Comparison of ENCODE assay signal across 8 mouse cellular contexts in the genomic region with DNA sequence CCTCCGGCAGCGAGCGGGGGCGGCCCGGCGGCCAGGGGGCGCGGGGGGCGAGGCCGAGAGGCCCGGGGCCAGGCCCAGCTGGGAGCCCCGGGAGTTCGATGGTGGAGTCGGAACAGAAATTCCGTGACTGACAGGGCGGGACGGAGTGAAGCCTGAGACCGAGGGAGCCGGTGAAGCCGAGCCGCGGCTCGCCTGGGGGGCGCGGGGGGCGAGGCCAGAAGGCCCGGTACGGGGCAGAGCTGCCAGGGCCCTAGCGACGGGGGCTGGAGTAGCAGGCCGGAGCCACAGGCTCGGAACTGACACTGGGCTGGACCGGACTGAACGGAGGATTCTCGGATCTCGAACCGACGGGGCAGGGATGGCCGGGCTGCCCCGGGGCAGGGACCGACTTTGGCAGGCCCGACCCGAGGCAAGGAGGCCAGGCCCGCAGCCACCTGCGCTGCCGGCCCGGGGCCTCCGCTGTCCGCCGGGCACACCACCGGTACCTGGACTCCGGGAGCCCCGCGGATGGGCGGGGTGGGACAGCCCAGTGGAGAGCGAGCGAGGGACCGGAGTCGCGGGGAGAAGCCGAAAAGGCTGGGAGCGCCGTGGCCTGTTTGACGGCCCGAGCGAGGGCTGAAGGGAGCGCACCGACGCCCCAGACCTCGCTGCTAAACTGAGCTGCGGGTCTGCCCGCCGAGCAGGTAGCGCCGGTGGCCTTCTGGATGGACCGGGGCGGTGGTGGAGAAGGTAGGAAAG. TPM values are rescaled to one million over a fixed set of nuclear protein-coding genes. Genes with fewer than 3 reads are reported as not detected.
A peak's percentile ranks its signal among the peaks of the same experiment; 100 is the strongest.
DNase-seq lines count a peak whose midpoint lies in the region; ATAC-seq and TF ChIP-seq lines count a peak whose summit lies in the region.

No protein-coding gene starts in this region.

- WGBS in embryonic facial prominence, embryonic 13.5 days: under 1% methylated on average over 76 of the region's 77 CpGs
- WGBS in heart, embryonic 11.5 days (ENCODE audit: insufficient replicate concordance): 0% methylated on average over 66 of the region's 77 CpGs
- under 1% methylated on average over 75 of the region's 77 CpGs for WGBS in kidney, embryonic 16.5 days
- under 1% methylated on average over 76 of the region's 77 CpGs for WGBS in liver, embryonic 15.5 days (ENCODE audit: insufficient replicate concordance)
- under 1% methylated on average over 62 of the region's 77 CpGs for WGBS in neural tube, embryonic 11.5 days

- peak overlapping the region; percentile 98 for H3K27ac ChIP-seq in embryonic facial prominence, embryonic 13.5 days
- H3K27ac ChIP-seq in heart, embryonic 11.5 days (ENCODE audit: low read depth, low read length): peak overlapping the region; percentile 98
- H3K27ac ChIP-seq in kidney, embryonic 16.5 days (ENCODE audit: low read length): peak overlapping the region; percentile 98
- H3K27ac ChIP-seq in liver, embryonic 15.5 days (replicated peaks): peak overlapping the region; percentile 95
- H3K27ac ChIP-seq in neural tube, embryonic 11.5 days (ENCODE audit: low read depth, low read length): peak overlapping the region; percentile 98

- H3K9ac ChIP-seq in embryonic facial prominence, embryonic 13.5 days: peak overlapping the region; percentile 98
- H3K9ac ChIP-seq in heart, embryonic 11.5 days (ENCODE audit: low read depth, low read length): peak overlapping the region; percentile 100
- H3K9ac ChIP-seq in kidney, embryonic 16.5 days (replicated peaks; ENCODE audit: low read length): peak overlapping the region; percentile 99
- H3K9ac ChIP-seq in liver, embryonic 15.5 days: peak overlapping the region; percentile 92
- peak overlapping the region; percentile 96 for H3K9ac ChIP-seq in neural tube, embryonic 11.5 days (ENCODE audit: low read length)

- peaks cover 26% of the 10 kb centered on the region for H3K4me1 ChIP-seq in embryonic facial prominence, embryonic 13.5 days
- H3K4me1 ChIP-seq in heart, embryonic 11.5 days (ENCODE audit: control insufficient read depth, insufficient read depth, low read length): peaks cover 24% of the 10 kb centered on the region
- H3K4me1 ChIP-seq in kidney, embryonic 16.5 days (ENCODE audit: insufficient read depth, low read length): peaks cover 25% of the 10 kb centered on the region
- peaks cover 39% of the 10 kb centered on the region for H3K4me1 ChIP-seq in liver, embryonic 15.5 days (replicated peaks)
- H3K4me1 ChIP-seq in neural tube, embryonic 11.5 days (ENCODE audit: control insufficient read depth, insufficient read depth, low read length): peaks cover 12% of the 10 kb centered on the region

- H3K4me3 ChIP-seq in C2C12 (ENCODE audit: insufficient read depth, poor library complexity, severe bottlenecking): peak overlapping the region; percentile 79
- peak overlapping the region; percentile 87 for H3K4me3 ChIP-seq in embryonic facial prominence, embryonic 13.5 days
- H3K4me3 ChIP-seq in heart, embryonic 11.5 days (ENCODE audit: low read depth, low read length): peak overlapping the region; percentile 97
- peak overlapping the region; percentile 93 for H3K4me3 ChIP-seq in kidney, embryonic 16.5 days (ENCODE audit: low read length)
- H3K4me3 ChIP-seq in liver, embryonic 15.5 days (replicated peaks): peak overlapping the region; percentile 82
- H3K4me3 ChIP-seq in neural tube, embryonic 11.5 days (ENCODE audit: low read depth, low read length): peak overlapping the region; percentile 70

- peak; percentile 69 for ATAC-seq in embryonic facial prominence, embryonic 13.5 days (ENCODE audit: insufficient number of reproducible peaks, insufficient read depth, low FRiP score, low TSS enrichment, low read depth)
- peak; percentile 65 for ATAC-seq in heart, embryonic 11.5 days (replicated peaks; ENCODE audit: insufficient number of reproducible peaks, low FRiP score, low TSS enrichment)
- ATAC-seq in kidney, embryonic 16.5 days (ENCODE audit: low FRiP score, low TSS enrichment): peak; percentile 76
- peak; percentile 52 for ATAC-seq in liver, embryonic 15.5 days (ENCODE audit: insufficient read depth)
- ATAC-seq in neural tube, embryonic 11.5 days (ENCODE audit: insufficient read depth, low FRiP score, low TSS enrichment): peak; percentile 83

- no peak for TF ChIP-seq CTCF in C2C12 (IDR thresholded peaks at IDR 0.05; ENCODE audit: control insufficient read depth, insufficient read depth, insufficient read length)

- peak overlapping the region; percentile 90 for H3K4me2 ChIP-seq in embryonic facial prominence, embryonic 13.5 days
- peak overlapping the region; percentile 85 for H3K4me2 ChIP-seq in heart, embryonic 11.5 days
- H3K4me2 ChIP-seq in kidney, embryonic 16.5 days (replicated peaks; ENCODE audit: low read depth, low read length): peak overlapping the region; percentile 78
- H3K4me2 ChIP-seq in liver, embryonic 15.5 days: peak overlapping the region; percentile 85
- H3K4me2 ChIP-seq in neural tube, embryonic 11.5 days (ENCODE audit: low read depth): peak overlapping the region; percentile 79

- H3K79me3 ChIP-seq in C2C12 (ENCODE audit: low read depth): peaks cover 71% of the 10 kb centered on the region

- peaks cover 86% of the 10 kb centered on the region for H3K79me2 ChIP-seq in C2C12 (ENCODE audit: control insufficient read depth, insufficient read depth)

- H3K27me3 ChIP-seq in C2C12 (ENCODE audit: control insufficient read depth, insufficient read depth, insufficient read length): no peaks in the 10 kb centered on the region
- H3K27me3 ChIP-seq in embryonic facial prominence, embryonic 13.5 days: no peaks in the 10 kb centered on the region
- H3K27me3 ChIP-seq in heart, embryonic 11.5 days (ENCODE audit: control insufficient read depth, insufficient read depth, low read length): no peaks in the 10 kb centered on the region
- H3K27me3 ChIP-seq in kidney, embryonic 16.5 days (ENCODE audit: insufficient read depth, low read length): no peaks in the 10 kb centered on the region
- no peaks in the 10 kb centered on the region for H3K27me3 ChIP-seq in liver, embryonic 15.5 days
- no peaks in the 10 kb centered on the region for H3K27me3 ChIP-seq in neural tube, embryonic 11.5 days (ENCODE audit: control insufficient read depth, insufficient read depth, low read length)

- peaks cover 19% of the 10 kb centered on the region for H3K36me3 ChIP-seq in C2C12 (ENCODE audit: control insufficient read depth, insufficient read depth)
- peaks cover 14% of the 10 kb centered on the region for H3K36me3 ChIP-seq in embryonic facial prominence, embryonic 13.5 days
- peaks cover 4% of the 10 kb centered on the region for H3K36me3 ChIP-seq in heart, embryonic 11.5 days (ENCODE audit: control insufficient read depth, insufficient read depth, low read length)
- peaks cover 6% of the 10 kb centered on the region for H3K36me3 ChIP-seq in kidney, embryonic 16.5 days (ENCODE audit: insufficient read depth, low read length)
- H3K36me3 ChIP-seq in liver, embryonic 15.5 days (replicated peaks): peaks cover 16% of the 10 kb centered on the region
- H3K36me3 ChIP-seq in neural tube, embryonic 11.5 days (ENCODE audit: control insufficient read depth, insufficient read depth, low read length): peaks cover 3% of the 10 kb centered on the region; the same call in 1 of the 2 replicates

- peak; percentile 82 for DNase-seq in adrenal gland, postnatal 10 days
- peak; percentile 79 for DNase-seq in neural tube, embryonic 11.5 days (ENCODE audit: low spot score)
- DNase-seq in testis, postnatal 10 days (ENCODE audit: low spot score): peak; percentile 83

- peak overlapping the region; percentile 92 for H3ac ChIP-seq in C2C12 (ENCODE audit: control insufficient read depth, insufficient read length, low read depth)

- H3K9me3 ChIP-seq in embryonic facial prominence, embryonic 13.5 days: no peaks in the 10 kb centered on the region
- no peaks in the 10 kb centered on the region for H3K9me3 ChIP-seq in heart, embryonic 11.5 days (replicated peaks; ENCODE audit: control insufficient read depth, low read length)
- H3K9me3 ChIP-seq in kidney, embryonic 16.5 days (ENCODE audit: low read length): no peaks in the 10 kb centered on the region
- H3K9me3 ChIP-seq in liver, embryonic 15.5 days (replicated peaks): no peaks in the 10 kb centered on the region
- no peaks in the 10 kb centered on the region for H3K9me3 ChIP-seq in neural tube, embryonic 11.5 days (ENCODE audit: control insufficient read depth, low read length)

RNA-seq across cellular contexts. Expression of gene Lrrc41, which starts 0.7 kb away (rescaled TPM):
- 42.6 TPM for polyA plus RNA-seq in C2C12 (2012; fragmentation: generic; extraction: Trizol)
- 10 to 100 TPM; 54.5 to 60.0 TPM for total RNA-seq in adrenal gland, postnatal 10 days (2021)
- polyA plus RNA-seq in embryonic facial prominence, embryonic 13.5 days (2015; fragmentation: Nextera tagmentation; extraction: Ambion mirVana): 78.3 and 80.8 TPM in 2 replicates
- 61.0 and 61.3 TPM in 2 replicates for polyA plus RNA-seq in heart, embryonic 11.5 days (2014; fragmentation: Nextera tagmentation; extraction: Ambion mirVana)
- 87.9 and 88.0 TPM in 2 replicates for polyA plus RNA-seq in kidney, embryonic 16.5 days (2015; fragmentation: Nextera tagmentation; extraction: Ambion mirVana)
- polyA plus RNA-seq in liver, embryonic 15.5 days (2015; fragmentation: Nextera tagmentation; extraction: Ambion mirVana): 25.5 and 27.6 TPM in 2 replicates
- polyA plus RNA-seq in neural tube, embryonic 11.5 days (2014; fragmentation: Nextera tagmentation; extraction: Ambion mirVana): 74.2 and 84.9 TPM in 2 replicates

RNA-seq across cellular contexts. Expression of gene Uqcrh, which starts 0.9 kb away (rescaled TPM):
- 769 TPM for polyA plus RNA-seq in C2C12 (2012; fragmentation: generic; extraction: Trizol)
- total RNA-seq in adrenal gland, postnatal 10 days (2021): 1,000 to 10,000 TPM; 1,050 to 1,199 TPM
- 479 and 566 TPM in 2 replicates for polyA plus RNA-seq in embryonic facial prominence, embryonic 13.5 days (2015; fragmentation: Nextera tagmentation; extraction: Ambion mirVana)
- 941 and 954 TPM in 2 replicates for polyA plus RNA-seq in heart, embryonic 11.5 days (2014; fragmentation: Nextera tagmentation; extraction: Ambion mirVana)
- 505 and 583 TPM in 2 replicates for polyA plus RNA-seq in kidney, embryonic 16.5 days (2015; fragmentation: Nextera tagmentation; extraction: Ambion mirVana)
- polyA plus RNA-seq in liver, embryonic 15.5 days (2015; fragmentation: Nextera tagmentation; extraction: Ambion mirVana): 303 and 305 TPM in 2 replicates
- 455 and 456 TPM in 2 replicates for polyA plus RNA-seq in neural tube, embryonic 11.5 days (2014; fragmentation: Nextera tagmentation; extraction: Ambion mirVana)

RNA-seq across cellular contexts. Expression of gene Nsun4, which starts 22.1 kb away (rescaled TPM):
- polyA plus RNA-seq in C2C12 (2012; fragmentation: generic; extraction: Trizol): 12.0 TPM
- 10 to 100 TPM; 24.1 to 28.4 TPM for total RNA-seq in adrenal gland, postnatal 10 days (2021)
- 20.6 and 24.4 TPM in 2 replicates for polyA plus RNA-seq in embryonic facial prominence, embryonic 13.5 days (2015; fragmentation: Nextera tagmentation; extraction: Ambion mirVana)
- 25.9 and 27.8 TPM in 2 replicates for polyA plus RNA-seq in heart, embryonic 11.5 days (2014; fragmentation: Nextera tagmentation; extraction: Ambion mirVana)
- 21.2 and 22.8 TPM in 2 replicates for polyA plus RNA-seq in kidney, embryonic 16.5 days (2015; fragmentation: Nextera tagmentation; extraction: Ambion mirVana)
- polyA plus RNA-seq in liver, embryonic 15.5 days (2015; fragmentation: Nextera tagmentation; extraction: Ambion mirVana): 9.0 and 9.8 TPM in 2 replicates
- polyA plus RNA-seq in neural tube, embryonic 11.5 days (2014; fragmentation: Nextera tagmentation; extraction: Ambion mirVana): 21.0 and 21.2 TPM in 2 replicates

RNA-seq across cellular contexts. Expression of gene Rad54l, which starts 47.7 kb away (rescaled TPM):
- polyA plus RNA-seq in C2C12 (2012; fragmentation: generic; extraction: Trizol): 11.5 TPM
- total RNA-seq in adrenal gland, postnatal 10 days (2021): 1 to 10 TPM; 4.3 to 6.5 TPM
- polyA plus RNA-seq in embryonic facial prominence, embryonic 13.5 days (2015; fragmentation: Nextera tagmentation; extraction: Ambion mirVana): 33.6 and 37.6 TPM in 2 replicates
- polyA plus RNA-seq in heart, embryonic 11.5 days (2014; fragmentation: Nextera tagmentation; extraction: Ambion mirVana): 24.3 and 29.1 TPM in 2 replicates
- polyA plus RNA-seq in kidney, embryonic 16.5 days (2015; fragmentation: Nextera tagmentation; extraction: Ambion mirVana): 34.7 and 35.6 TPM in 2 replicates
- 26.0 and 26.8 TPM in 2 replicates for polyA plus RNA-seq in liver, embryonic 15.5 days (2015; fragmentation: Nextera tagmentation; extraction: Ambion mirVana)
- polyA plus RNA-seq in neural tube, embryonic 11.5 days (2014; fragmentation: Nextera tagmentation; extraction: Ambion mirVana): 43.7 and 44.3 TPM in 2 replicates

RNA-seq across cellular contexts. Expression of gene Pomgnt1, which starts 47.8 kb away (rescaled TPM):
- polyA plus RNA-seq in C2C12 (2012; fragmentation: generic; extraction: Trizol): 60.4 TPM
- 10 to 100 TPM; 66.1 to 73.4 TPM for total RNA-seq in adrenal gland, postnatal 10 days (2021)
- 64.4 and 65.3 TPM in 2 replicates for polyA plus RNA-seq in embryonic facial prominence, embryonic 13.5 days (2015; fragmentation: Nextera tagmentation; extraction: Ambion mirVana)
- 57.9 and 62.2 TPM in 2 replicates for polyA plus RNA-seq in heart, embryonic 11.5 days (2014; fragmentation: Nextera tagmentation; extraction: Ambion mirVana)
- 59.2 and 65.5 TPM in 2 replicates for polyA plus RNA-seq in kidney, embryonic 16.5 days (2015; fragmentation: Nextera tagmentation; extraction: Ambion mirVana)
- 11.5 and 12.4 TPM in 2 replicates for polyA plus RNA-seq in liver, embryonic 15.5 days (2015; fragmentation: Nextera tagmentation; extraction: Ambion mirVana)
- 51.1 and 52.1 TPM in 2 replicates for polyA plus RNA-seq in neural tube, embryonic 11.5 days (2014; fragmentation: Nextera tagmentation; extraction: Ambion mirVana)

Comparison
In these comparisons a context has a peak if more than half of its experiments do, and no peak if none do; other contexts are left out.
1. Peak in every context shown above with its lines: DNase-seq, ATAC-seq, H3K4me3 ChIP-seq and H3K27ac ChIP-seq.